Mouse (Mus musculus) G1E (cell line): Measurements from ENCODE around the gene Nrxn3.

Experiments used
- CTCF ChIP-seq: IDR thresholded peaks from 2 replicates; pipeline ENCODE4 v1.5.1; 2012; ENCODE audit warnings: low read depth, low read length, inconsistent platforms, mixed read lengths
- GATA1 ChIP-seq: IDR thresholded peaks from 2 replicates; pipeline ENCODE4 v1.6.1; 2012; ENCODE audit warnings: borderline replicate concordance, low read length, inconsistent platforms, mixed read lengths
- POLR2AphosphoS5 ChIP-seq: IDR thresholded peaks from 2 replicates; pipeline ENCODE4 v1.6.1; 2012; ENCODE audit warnings: low read depth, low read length, inconsistent platforms; ENCODE audit not compliant: insufficient replicate concordance

GRCm38 (mm10) chr12:89983399-89983798, 1260.7 kb downstream of the Nrxn3 start:
- TF ChIP-seq CTCF (no peak), GATA1 (no peak), POLR2AphosphoS5 (no peak)
